Mouse (Mus musculus): Measurements from ENCODE around the gene Mt2. TPM values are rescaled to one million over a fixed set of nuclear protein-coding genes. Genes with fewer than 3 reads are reported as not detected.
"Not testable (repeated sequence)": the region's sequence is repeated elsewhere in the genome, so short reads cannot be mapped to it uniquely, and the experiment has no call there.

Mt2 gene
- 13.9 and 16.5 TPM in 2 replicates for polyA plus RNA-seq (2015; fragmentation: Nextera tagmentation; extraction: Ambion mirVana)

- Histone ChIP-seq H3K27me3 (replicated peaks) (peaks cover 75% of the 10 kb centered on the region), H3K9me3 (no peaks in the 10 kb centered on the region), H3K36me3 (replicated peaks) (no peaks in the 10 kb centered on the region), H3K27ac (no peak within 1 kb of the TSS), H3K4me2 (peak within 1 kb of the TSS; percentile 98), H3K4me1 (peaks cover 20% of the 10 kb centered on the region), H3K4me3 (peak within 1 kb of the TSS; percentile 47), H3K9ac (peak within 1 kb of the TSS; percentile 43)
- under 1% methylated on average over 52 of the region's 56 CpGs for WGBS
- 0 out of 2 replicates have a peak, but pooled peaks have one; percentile 43 for ATAC-seq (replicated peaks)
These were observed at the start of gene Mt2 for GRCm38 (mm10) chr8:94172075-94172808. TSS of gene Mt2 (plus strand) at chr8:94172664.

- Histone ChIP-seq H3K4me2 (no peak overlapping the region), H3K9ac (no peak overlapping the region), H3K27ac (no peak overlapping the region), H3K27me3 (replicated peaks) (no peaks in the 10 kb centered on the region), H3K9me3 (no peaks in the 10 kb centered on the region), H3K36me3 (replicated peaks) (no peaks in the 10 kb centered on the region), H3K4me3 (no peak overlapping the region), H3K4me1 (peaks cover 27% of the 10 kb centered on the region)
- 50% methylated on average over 8 of the region's 8 CpGs for WGBS
- ATAC-seq (replicated peaks), result no peak
These were observed 49.6 kb upstream of the Mt2 start for GRCm38 (mm10) chr8:94122711-94123468.

- 0 out of 2 replicates have a peak, but pooled peaks have one; percentile 42 for ATAC-seq (replicated peaks)
- Histone ChIP-seq H3K4me2 (no peak overlapping the region), H3K36me3 (replicated peaks) (no peaks in the 10 kb centered on the region), H3K4me3 (no peak overlapping the region), H3K4me1 (peaks cover 12% of the 10 kb centered on the region; the same call in 1 of the 2 replicates), H3K27ac (no peak overlapping the region), H3K9me3 (no peaks in the 10 kb centered on the region), H3K27me3 (replicated peaks) (no peaks in the 10 kb centered on the region), H3K9ac (no peak overlapping the region)
- WGBS, result 63% methylated on average over 6 of the region's 6 CpGs
These were observed 44.8 kb upstream of the Mt2 start for GRCm38 (mm10) chr8:94127711-94128110.

GRCm38 (mm10) chr8:94129133-94129789 is 43.2 kb upstream of the Mt2 start:
- Histone ChIP-seq H3K9me3 (no peaks in the 10 kb centered on the region), H3K4me3 (no peak overlapping the region), H3K9ac (no peak overlapping the region), H3K4me1 (0 out of 2 replicates have a peak, but pooled peaks cover 5% of the 10 kb centered on the region), H3K27ac (no peak overlapping the region), H3K36me3 (replicated peaks) (no peaks in the 10 kb centered on the region), H3K27me3 (replicated peaks) (no peaks in the 10 kb centered on the region), H3K4me2 (no peak overlapping the region)
- no peak for ATAC-seq (replicated peaks)
- WGBS, result 70% methylated on average over 6 of the region's 6 CpGs

GRCm38 (mm10) chr8:94130126-94130525 is 42.3 kb upstream of the Mt2 start:
- no peak for ATAC-seq (replicated peaks)
- Histone ChIP-seq H3K4me2 (no peak overlapping the region), H3K9me3 (no peaks in the 10 kb centered on the region), H3K4me3 (no peak overlapping the region), H3K27ac (no peak overlapping the region), H3K4me1 (0 out of 2 replicates have a peak, but pooled peaks cover 5% of the 10 kb centered on the region), H3K36me3 (replicated peaks) (no peaks in the 10 kb centered on the region), H3K9ac (no peak overlapping the region), H3K27me3 (replicated peaks) (no peaks in the 10 kb centered on the region)
- WGBS, result 90% methylated on average over 4 of the region's 4 CpGs

- 88% methylated on average over 5 of the region's 5 CpGs for WGBS
- 0 out of 2 replicates have a peak, but pooled peaks cover 5% of the 10 kb centered on the region for H3K4me1 ChIP-seq
- ATAC-seq (replicated peaks), result no peak
- H3K27ac ChIP-seq, result no peak overlapping the region
- H3K4me3 ChIP-seq, result no peak overlapping the region
- no peak overlapping the region for H3K4me2 ChIP-seq
- H3K27me3 ChIP-seq (replicated peaks), result no peaks in the 10 kb centered on the region
- no peak overlapping the region for H3K9ac ChIP-seq
- no peaks in the 10 kb centered on the region for H3K9me3 ChIP-seq
- no peaks in the 10 kb centered on the region for H3K36me3 ChIP-seq (replicated peaks)
These were observed 40.4 kb upstream of the Mt2 start for GRCm38 (mm10) chr8:94132096-94132495.

GRCm38 (mm10) chr8:94134601-94135000 is 37.9 kb upstream of the Mt2 start:
- not testable (repeated sequence) for H3K27me3 ChIP-seq (replicated peaks); H3K4me1 ChIP-seq; H3K36me3 ChIP-seq (replicated peaks); H3K4me3 ChIP-seq; ATAC-seq (replicated peaks); H3K4me2 ChIP-seq; H3K27ac ChIP-seq; H3K9me3 ChIP-seq; H3K9ac ChIP-seq
- WGBS, result 77% methylated on average over 3 of the region's 3 CpGs

GRCm38 (mm10) chr8:94135556-94135955 is 36.9 kb upstream of the Mt2 start:
- H3K36me3 ChIP-seq (replicated peaks), result no peaks in the 10 kb centered on the region
- H3K4me1 ChIP-seq, result no peaks in the 10 kb centered on the region
- no peak overlapping the region for H3K4me3 ChIP-seq
- no peaks in the 10 kb centered on the region for H3K9me3 ChIP-seq
- no peak overlapping the region for H3K4me2 ChIP-seq
- H3K27me3 ChIP-seq (replicated peaks), result no peaks in the 10 kb centered on the region
- ATAC-seq (replicated peaks), result no peak
- no peak overlapping the region for H3K27ac ChIP-seq
- 95% methylated on average over 6 of the region's 6 CpGs for WGBS
- no peak overlapping the region for H3K9ac ChIP-seq

- Histone ChIP-seq H3K27ac (no peak overlapping the region), H3K4me3 (no peak overlapping the region), H3K9me3 (no peaks in the 10 kb centered on the region), H3K4me2 (no peak overlapping the region), H3K36me3 (replicated peaks) (no peaks in the 10 kb centered on the region), H3K9ac (no peak overlapping the region), H3K4me1 (no peaks in the 10 kb centered on the region), H3K27me3 (replicated peaks) (no peaks in the 10 kb centered on the region)
- ATAC-seq (replicated peaks), result no peak
- 78% methylated on average over 7 of the region's 7 CpGs for WGBS
These were observed 36.3 kb upstream of the Mt2 start for GRCm38 (mm10) chr8:94136192-94136591.

GRCm38 (mm10) chr8:94136933-94137332 is 35.5 kb upstream of the Mt2 start, which contains the start of gene Mt4:
TSS of gene Mt4 (plus strand) at chr8:94137197.
- Histone ChIP-seq H3K27me3 (replicated peaks) (no peaks in the 10 kb centered on the region), H3K4me3 (no peak within 1 kb of the TSS), H3K9ac (no peak within 1 kb of the TSS), H3K9me3 (no peaks in the 10 kb centered on the region), H3K4me2 (no peak within 1 kb of the TSS), H3K4me1 (no peaks in the 10 kb centered on the region), H3K27ac (no peak within 1 kb of the TSS), H3K36me3 (replicated peaks) (no peaks in the 10 kb centered on the region)
- WGBS, result 71% methylated on average over 6 of the region's 6 CpGs
- ATAC-seq (replicated peaks), result no peak

GRCm38 (mm10) chr8:94140266-94140795 is 32.1 kb upstream of the Mt2 start:
- H3K27me3 ChIP-seq (replicated peaks), result no peaks in the 10 kb centered on the region
- 86% methylated on average over 4 of the region's 4 CpGs for WGBS

GRCm38 (mm10) chr8:94148236-94148635 is 24.2 kb upstream of the Mt2 start:
- H3K9me3 ChIP-seq, result no peaks in the 10 kb centered on the region
- 25% methylated on average over 5 of the region's 5 CpGs for WGBS
- no peaks in the 10 kb centered on the region for H3K27me3 ChIP-seq (replicated peaks)

More at GRCm38 (mm10) chr8:94140266-94140795, 32.1 kb upstream of the Mt2 start:
- no peak overlapping the region for H3K4me2 ChIP-seq
- no peak for ATAC-seq (replicated peaks)
- no peak overlapping the region for H3K9ac ChIP-seq
- no peak overlapping the region for H3K4me3 ChIP-seq
- no peak overlapping the region for H3K27ac ChIP-seq
- no peaks in the 10 kb centered on the region for H3K36me3 ChIP-seq (replicated peaks)
- no peaks in the 10 kb centered on the region for H3K9me3 ChIP-seq
- H3K4me1 ChIP-seq, result no peaks in the 10 kb centered on the region

More at GRCm38 (mm10) chr8:94148236-94148635, 24.2 kb upstream of the Mt2 start:
- no peaks in the 10 kb centered on the region for H3K36me3 ChIP-seq (replicated peaks)
- no peak overlapping the region for H3K27ac ChIP-seq
- ATAC-seq (replicated peaks), result no peak
- no peak overlapping the region for H3K4me2 ChIP-seq
- no peak overlapping the region for H3K9ac ChIP-seq
- H3K4me1 ChIP-seq, result peaks cover 13% of the 10 kb centered on the region
- H3K4me3 ChIP-seq, result no peak overlapping the region

All from midbrain, embryonic 15.5 days (tissue).